Mouse (Mus musculus) lung, embryonic 14.5 days (tissue): ENCODE results near the gene Runx1. TPM values are rescaled to one million over a fixed set of nuclear protein-coding genes. Genes with fewer than 3 reads are reported as not detected.

Source experiments
- ATAC-seq: fragments of 200-750 bp; cut with Nextera tagmentation; 2 replicates; pipeline ENCODE4 v1.8.0; 2017; ENCODE audit warnings: mild to moderate bottlenecking, moderate TSS enrichment, moderate library complexity; ENCODE audit not compliant: insufficient read depth
- DNase-seq: peaks from one replicate; pipeline ENCODE4 v3.0.0-alpha.2; 2015
- H3K27ac ChIP-seq: fragments of 300-500 bp; sonication (generic); 2 replicates; pipeline ENCODE4 v1.5.1; 2014; ENCODE audit warnings: low read depth, mild to moderate bottlenecking, moderate library complexity
- H3K27me3 ChIP-seq: fragments of 300-500 bp; sonication (generic); 2 replicates; pipeline ENCODE4 v1.6.1; 2014; ENCODE audit warnings: low read length, control low read depth; ENCODE audit not compliant: insufficient read depth
- H3K36me3 ChIP-seq: fragments of 300-500 bp; sonication (generic); 2 replicates; pipeline ENCODE4 v1.6.1; 2014; ENCODE audit warnings: control low read depth; ENCODE audit not compliant: insufficient read depth
- H3K4me1 ChIP-seq: fragments of 300-500 bp; sonication (generic); 2 replicates; pipeline ENCODE4 v1.6.1; 2014; ENCODE audit warnings: antibody characterized with exemption, control low read depth; ENCODE audit not compliant: insufficient read depth
- H3K4me2 ChIP-seq: fragments of 300-500 bp; sonication (generic); 2 replicates; pipeline ENCODE4 v1.6.1; 2014; ENCODE audit warnings: mild to moderate bottlenecking
- H3K4me3 ChIP-seq: fragments of 300-500 bp; sonication (generic); 2 replicates; pipeline ENCODE4 v1.5.1; 2014; ENCODE audit warnings: low read depth, low read length
- H3K9ac ChIP-seq: fragments of 300-500 bp; sonication (generic); 2 replicates; pipeline ENCODE4 v1.6.1; 2014
- H3K9me3 ChIP-seq: fragments of 300-500 bp; sonication (generic); 2 replicates; pipeline ENCODE4 v1.6.1; 2016; ENCODE audit warnings: low read depth, low read length, control low read depth
- CTCF ChIP-seq: IDR thresholded peaks from 2 replicates; pipeline ENCODE4 v1.5.1; 2016; ENCODE audit warnings: antibody characterized with exemption, low read depth
- WGBS: fragments of 180-500 bp; shearing (Covaris S2); extraction: QIAGEN DNeasy Blood & Tissue Kit; methylation state at CpG from one replicate; pipeline ENCODE4 v1.1.7; 2014; 5-methylcytosine and 5-hydroxymethylcytosine counted together
- polyA plus RNA-seq: library from polyadenylated mRNA; unstranded; fragments of >200 nt; fragmentation: Nextera tagmentation; extraction: Ambion mirVana; gene quantifications from 2 replicates; pipeline ENCODE4 v1.2.1, GENCODE M21; 2014

The Runx1 gene
- polyA plus RNA-seq, 1 experiment from 2014 or later = 10.8 TPM

DNA sequence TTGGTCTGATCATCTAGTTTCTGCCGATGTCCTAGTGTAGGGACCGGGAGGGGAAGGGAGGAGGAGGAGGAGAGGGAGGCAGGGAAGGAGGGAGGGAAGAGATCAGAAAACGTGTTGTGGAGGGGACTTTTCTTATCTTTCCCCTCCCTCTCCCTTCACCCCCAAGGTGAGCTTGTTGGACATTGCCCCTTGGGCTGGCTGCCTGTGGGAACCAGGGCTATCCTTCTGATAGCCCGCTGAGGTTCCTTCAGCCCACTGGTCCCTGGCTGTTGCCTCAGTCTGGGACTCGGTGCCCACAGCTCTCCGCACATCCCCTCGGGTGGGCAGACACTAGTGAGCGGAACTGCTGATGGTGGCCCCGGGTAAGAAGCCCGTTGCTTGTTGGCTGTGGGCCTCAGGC is 181.6 kb downstream of the Runx1 start:
- DNase-seq (no peak), ATAC-seq (no peak; the same call in 1 of the 2 replicates)
- Histone ChIP-seq H3K4me2 (no peak overlapping the region), H3K27me3 (no peaks in the 10 kb centered on the region), H3K4me1 (peaks cover 22% of the 10 kb centered on the region), H3K9me3 (no peaks in the 10 kb centered on the region), H3K9ac (no peak overlapping the region), H3K4me3 (no peak overlapping the region), H3K27ac (peak overlapping the region; percentile 68; the same call in 1 of the 2 replicates), H3K36me3 (no peaks in the 10 kb centered on the region)
- no peak for TF ChIP-seq CTCF
- WGBS = 63% methylated on average over 10 of the region's 10 CpGs

DNA sequence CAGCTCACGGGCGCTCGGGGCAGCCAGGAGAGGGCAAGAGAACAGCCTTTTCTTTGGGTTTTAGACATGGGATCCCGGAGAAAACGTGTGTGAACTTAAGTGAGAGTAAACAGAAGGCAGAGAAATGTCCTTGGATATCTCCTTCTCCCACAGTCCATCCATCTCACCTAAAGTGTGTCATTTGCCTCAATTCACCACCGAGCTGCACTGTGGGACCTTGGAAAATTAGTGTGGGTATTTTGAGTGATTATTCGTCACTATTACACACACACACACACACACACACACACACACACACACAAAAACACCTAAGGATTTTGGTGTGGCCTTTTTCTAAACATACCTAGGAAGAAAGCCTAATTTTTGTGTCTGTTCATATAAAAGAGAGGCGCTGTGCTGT is 183.7 kb downstream of the Runx1 start:
- H3K9me3 ChIP-seq = no peaks in the 10 kb centered on the region
- H3K27ac ChIP-seq = no peak overlapping the region
- no peak overlapping the region for H3K4me3 ChIP-seq
- no peaks in the 10 kb centered on the region for H3K36me3 ChIP-seq
- no peak for DNase-seq
- no peak for ATAC-seq
- no peak overlapping the region for H3K4me2 ChIP-seq
- no peaks in the 10 kb centered on the region for H3K27me3 ChIP-seq
- no peak for TF ChIP-seq CTCF
- 64% methylated on average over 8 of the region's 8 CpGs for WGBS
- H3K4me1 ChIP-seq = peaks cover 26% of the 10 kb centered on the region
- no peak overlapping the region for H3K9ac ChIP-seq

DNA sequence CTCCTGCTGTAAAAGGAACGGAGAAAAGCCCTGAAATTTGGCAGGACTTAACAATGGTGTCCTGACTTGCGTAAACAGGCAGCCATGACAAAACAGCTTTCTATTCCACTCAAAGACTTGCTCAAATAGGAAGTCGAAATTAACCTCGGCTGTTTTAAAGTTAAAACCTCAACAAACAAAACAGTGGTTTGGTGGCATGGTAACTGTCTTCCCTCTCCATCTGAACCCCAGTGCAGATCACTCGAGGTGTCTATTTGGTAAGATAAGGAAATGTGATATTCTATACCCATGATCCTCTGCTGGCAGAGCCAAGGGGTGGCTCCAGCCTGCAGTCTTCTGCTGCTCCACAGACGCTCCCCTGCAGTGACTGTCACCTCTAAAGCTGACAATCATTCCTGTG is 184.9 kb downstream of the Runx1 start:
- Histone ChIP-seq H3K9ac (no peak overlapping the region), H3K36me3 (no peaks in the 10 kb centered on the region), H3K4me1 (peaks cover 19% of the 10 kb centered on the region), H3K9me3 (no peaks in the 10 kb centered on the region), H3K4me2 (no peak overlapping the region), H3K27me3 (no peaks in the 10 kb centered on the region), H3K27ac (no peak overlapping the region), H3K4me3 (no peak overlapping the region)
- ATAC-seq (no peak), DNase-seq (no peak)
- TF ChIP-seq CTCF = no peak
- 62% methylated on average over 6 of the region's 6 CpGs for WGBS

DNA sequence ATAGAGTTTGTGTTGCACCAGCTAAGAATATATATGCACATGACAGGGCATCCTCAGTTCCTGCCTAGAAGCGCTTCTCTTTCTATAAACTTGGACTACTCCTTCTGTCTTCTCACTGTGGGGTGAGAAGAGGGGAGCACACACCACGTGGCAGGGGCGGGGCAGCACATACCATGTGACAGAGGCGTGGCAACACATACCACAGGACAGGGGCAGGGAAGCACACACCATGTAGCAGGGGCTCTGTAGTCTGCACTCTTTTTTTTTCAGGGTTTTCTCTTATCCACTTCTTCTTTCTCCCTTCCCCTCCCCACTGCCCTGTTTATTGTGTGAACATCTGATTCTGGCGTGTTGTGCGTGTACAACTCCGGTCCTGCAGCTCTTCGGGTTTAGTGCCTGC is 186.9 kb downstream of the Runx1 start:
- H3K4me1 ChIP-seq = peaks cover 5% of the 10 kb centered on the region
- 66% methylated on average over 8 of the region's 8 CpGs for whole genome bisulfite sequencing
- no peak overlapping the region for H3K9ac ChIP-seq
- H3K27ac ChIP-seq = no peak overlapping the region
- H3K36me3 ChIP-seq = no peaks in the 10 kb centered on the region
- ATAC-seq (peak; percentile 58; the same call in 1 of the 2 replicates), DNase-seq (no peak)
- no peak overlapping the region for H3K4me2 ChIP-seq
- H3K9me3 ChIP-seq = no peaks in the 10 kb centered on the region
- no peak for TF ChIP-seq CTCF
- no peaks in the 10 kb centered on the region for H3K27me3 ChIP-seq
- no peak overlapping the region for H3K4me3 ChIP-seq

DNA sequence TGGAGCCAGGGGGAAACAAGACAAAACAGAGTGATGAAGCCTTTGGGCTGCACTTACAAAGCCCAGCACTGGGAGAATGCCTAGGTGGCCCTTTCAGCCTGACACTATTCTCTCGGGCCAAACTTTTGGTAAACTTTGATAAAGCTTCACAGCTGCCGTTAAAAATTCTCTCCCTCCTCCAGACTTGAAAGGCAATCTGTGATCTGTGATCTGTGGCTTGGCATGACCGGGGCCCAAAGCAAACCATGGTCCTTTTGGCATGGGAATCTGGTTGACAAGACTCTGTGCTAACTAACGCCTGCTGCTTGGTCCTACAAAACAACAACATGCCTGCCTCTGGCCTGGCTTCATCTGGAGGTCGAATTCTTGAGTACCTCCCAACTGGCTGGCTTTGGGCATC is 188.9 kb downstream of the Runx1 start:
- DNase-seq (no peak), ATAC-seq (no peak)
- Histone ChIP-seq H3K9me3 (no peaks in the 10 kb centered on the region), H3K27ac (no peak overlapping the region), H3K36me3 (no peaks in the 10 kb centered on the region), H3K9ac (no peak overlapping the region), H3K4me1 (peaks cover 10% of the 10 kb centered on the region), H3K27me3 (no peaks in the 10 kb centered on the region), H3K4me3 (no peak overlapping the region), H3K4me2 (no peak overlapping the region)
- WGBS = 50% methylated on average over 5 of the region's 5 CpGs
- TF ChIP-seq CTCF = no peak

DNA sequence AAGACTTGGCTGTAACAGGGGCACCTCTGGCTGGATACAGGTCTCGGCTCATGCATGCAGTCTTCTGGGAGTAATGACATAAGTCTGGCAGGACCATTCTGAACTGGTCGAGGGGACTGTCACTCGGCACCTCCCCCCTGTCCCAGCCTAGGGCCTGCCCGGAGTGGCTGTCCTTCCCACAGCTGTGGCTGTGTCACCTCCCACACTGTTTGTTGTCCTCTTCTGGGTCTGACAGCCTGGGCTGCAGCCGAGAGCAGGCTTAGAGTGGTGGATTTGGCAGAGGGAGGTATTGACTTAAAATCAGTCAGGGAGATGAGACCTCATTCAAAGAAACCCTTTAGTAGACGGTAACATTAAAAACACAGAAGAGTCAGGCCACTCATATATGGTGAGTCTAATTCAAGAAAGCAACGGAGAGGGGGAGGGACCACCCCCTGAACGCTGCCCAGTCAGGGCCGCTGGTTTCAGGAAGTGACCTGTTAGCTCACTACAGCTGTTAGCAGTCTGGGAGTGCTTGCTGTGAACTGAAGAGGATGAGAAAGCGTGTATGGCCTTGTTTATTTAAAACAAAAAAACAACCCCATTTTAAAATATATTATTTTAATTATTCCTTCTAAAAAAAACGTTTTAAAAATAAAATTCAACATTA is 193.7 kb downstream of the Runx1 start:
- peak; percentile 86 for ATAC-seq
- peak; percentile 68 for DNase-seq

DNA sequence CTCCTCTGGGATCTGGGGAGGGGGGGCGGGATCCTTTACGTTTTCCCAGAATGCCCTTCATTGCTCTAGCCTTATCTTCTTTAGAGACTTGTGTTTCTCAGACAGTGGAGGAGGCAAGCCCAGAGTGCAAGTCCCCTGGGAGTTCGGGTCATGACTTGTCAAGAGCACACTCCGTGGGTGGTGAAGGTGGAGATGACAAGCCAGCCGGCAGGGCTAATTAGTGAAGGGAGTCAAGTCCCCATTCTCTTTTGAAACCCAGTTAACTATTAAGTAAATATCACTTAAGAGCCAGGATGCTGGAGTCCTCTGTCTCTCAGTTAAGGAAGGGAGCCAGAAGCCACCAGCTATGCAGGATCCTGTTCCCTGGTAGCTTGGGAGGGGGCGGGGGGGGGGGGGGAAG is 194.3 kb downstream of the Runx1 start:
- H3K4me1 ChIP-seq = peaks cover 9% of the 10 kb centered on the region
- H3K9me3 ChIP-seq = no peaks in the 10 kb centered on the region
- no peaks in the 10 kb centered on the region for H3K36me3 ChIP-seq
- peak overlapping the region; percentile 67; the same call in 1 of the 2 replicates for H3K27ac ChIP-seq
- no peak overlapping the region for H3K4me3 ChIP-seq
- H3K9ac ChIP-seq = no peak overlapping the region
- TF ChIP-seq CTCF = no peak
- DNase-seq (peak; percentile 32), ATAC-seq (peak; percentile 20; the same call in 1 of the 2 replicates)
- no peaks in the 10 kb centered on the region for H3K27me3 ChIP-seq
- WGBS = 21% methylated on average over 6 of the region's 6 CpGs
- peak overlapping the region; percentile 7; the same call in 1 of the 2 replicates for H3K4me2 ChIP-seq

More for the DNA sequence above, 193.7 kb downstream of the Runx1 start:
- Histone ChIP-seq H3K4me1 (peaks cover 9% of the 10 kb centered on the region), H3K9ac (no peak overlapping the region; the same call in 1 of the 2 replicates), H3K36me3 (no peaks in the 10 kb centered on the region), H3K27me3 (no peaks in the 10 kb centered on the region), H3K4me3 (no peak overlapping the region), H3K4me2 (peak overlapping the region; percentile 43), H3K27ac (peak overlapping the region; percentile 80), H3K9me3 (no peaks in the 10 kb centered on the region)
- 5% methylated on average over 11 of the region's 11 CpGs for WGBS
- no peak for TF ChIP-seq CTCF
